Mouse (Mus musculus): ENCODE data around the gene Abca8b.

DNA sequence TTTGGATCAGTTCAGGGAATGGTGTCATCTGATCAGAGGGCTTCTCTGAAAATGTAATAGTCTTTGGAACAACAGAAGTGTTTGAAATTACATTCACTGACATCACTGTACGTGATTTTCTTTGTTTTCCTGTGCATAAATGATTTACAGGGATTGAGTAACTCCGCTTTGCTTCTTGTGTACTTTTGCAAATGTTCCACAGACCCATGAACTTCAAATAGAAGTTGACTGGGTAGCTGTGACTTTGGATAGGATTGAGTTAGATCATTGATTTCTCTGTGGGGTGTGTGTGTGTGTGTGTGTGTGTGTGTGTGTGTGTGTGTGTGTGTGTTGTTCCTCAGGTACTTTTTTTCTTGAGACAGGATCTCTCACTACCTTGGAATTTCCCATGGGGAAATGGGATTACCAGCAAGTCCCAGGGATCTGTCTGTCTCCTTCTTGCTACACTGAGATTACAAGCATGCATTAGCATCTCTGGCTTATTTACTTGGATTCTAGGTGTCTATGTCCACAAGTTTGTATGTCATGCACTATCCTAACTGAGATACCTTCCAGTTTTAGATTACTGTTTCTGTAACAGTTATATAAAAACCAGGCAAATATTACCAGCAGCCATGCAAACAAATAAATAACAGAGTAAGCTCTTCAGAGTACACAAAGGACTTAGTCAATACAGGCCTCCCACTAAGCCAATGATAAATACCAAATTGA is 15.3 kb upstream of the Abca8b start:
- no peak for TF ChIP-seq POLR2A (IDR thresholded peaks at IDR 0.05; ENCODE audit: insufficient read depth, low read depth, low read length)
- TF ChIP-seq CTCF (IDR thresholded peaks at IDR 0.05; ENCODE audit: insufficient read depth, low read depth, low read length), result no peak
